Mouse (Mus musculus): ENCODE measurements around the gene Itprip.

- no peak for TF ChIP-seq TCF12 (IDR thresholded peaks at IDR 0.05; ENCODE audit: insufficient read depth, poor library complexity, severe bottlenecking)
- TF ChIP-seq MAX (IDR thresholded peaks at IDR 0.05; ENCODE audit: low read depth) = no peak
- no peak for TF ChIP-seq POLR2A (IDR thresholded peaks at IDR 0.05; ENCODE audit: insufficient read length, low read depth)
These were observed 17.4 kb upstream of the Itprip start for GRCm38 (mm10) chr19:47936490-47936889.
